Mouse (Mus musculus): Measurements from ENCODE around the gene Rcor2. TPM values are rescaled to one million over a fixed set of nuclear protein-coding genes. Genes with fewer than 3 reads are reported as not detected.

The Rcor2 gene
- total RNA-seq, 1 experiment: 161 TPM

- Histone ChIP-seq H3K36me3 (ENCODE audit: control insufficient read depth, insufficient read depth, low read length, poor library complexity, severe bottlenecking) (peaks cover 2% of the 10 kb centered on the region; the same call in 1 of the 2 replicates), H3K4me3 (ENCODE audit: insufficient read depth in 1 of 2, low read depth in 1 of 2, low read length in 2 of 2, poor library complexity in 1 of 2, severe bottlenecking in 1 of 2) (no peak overlapping the region), H3K9me3 (ENCODE audit: control insufficient read depth, insufficient read depth, low read depth, low read length) (no peaks in the 10 kb centered on the region), H3K9ac (ENCODE audit: insufficient read depth, low read depth, low read length, poor library complexity, severe bottlenecking) (no peak overlapping the region), H3K4me1 (ENCODE audit: control insufficient read depth in 2 of 2, insufficient read depth in 2 of 2, low read length in 2 of 2, poor library complexity in 1 of 2) (peaks cover 0 to 25% of the 10 kb centered on the region in 2 experiments; a peak in 2 of 4 replicates), H3K27ac (ENCODE audit: insufficient read depth, low read depth, low read length, poor library complexity, severe bottlenecking) (no peak overlapping the region)
- DNase-seq (ENCODE audit: low read depth, low spot score): no peak
- TF ChIP-seq MAFK (IDR thresholded peaks at IDR 0.05; ENCODE audit: insufficient read depth, low read depth, low read length) (no peak), CHD2 (IDR thresholded peaks at IDR 0.05; ENCODE audit: low read depth, low read length) (no peak)
- in situ Hi-C loops (cut with MboI; ENCODE audit: low sequenced_read_pairs in 2 of 2, unreplicated experiment in 2 of 2): no loop called here
Observed at GRCm38 (mm10) chr19:7303796-7304195, 36.7 kb downstream of the Rcor2 start.

GRCm38 (mm10) chr19:7304801-7305200, 37.7 kb downstream of the Rcor2 start:
- Histone ChIP-seq H3K4me3 (ENCODE audit: insufficient read depth in 1 of 2, low read depth in 1 of 2, low read length in 2 of 2, poor library complexity in 1 of 2, severe bottlenecking in 1 of 2) (no peak overlapping the region), H3K4me1 (ENCODE audit: control insufficient read depth in 2 of 2, insufficient read depth in 2 of 2, low read length in 2 of 2, poor library complexity in 1 of 2) (peaks cover 2 to 32% of the 10 kb centered on the region in 2 experiments; a peak in 3 of 4 replicates), H3K9ac (ENCODE audit: insufficient read depth, low read depth, low read length, poor library complexity, severe bottlenecking) (no peak overlapping the region), H3K36me3 (ENCODE audit: control insufficient read depth, insufficient read depth, low read length, poor library complexity, severe bottlenecking) (peaks cover 2% of the 10 kb centered on the region; the same call in 1 of the 2 replicates), H3K27ac (ENCODE audit: insufficient read depth, low read depth, low read length, poor library complexity, severe bottlenecking) (no peak overlapping the region), H3K9me3 (ENCODE audit: control insufficient read depth, insufficient read depth, low read depth, low read length) (no peaks in the 10 kb centered on the region)
- in situ Hi-C loops (cut with MboI; ENCODE audit: low sequenced_read_pairs in 2 of 2, unreplicated experiment in 2 of 2): no loop called here
- no peak for DNase-seq (ENCODE audit: low read depth, low spot score)
- TF ChIP-seq ZNF384 (IDR thresholded peaks at IDR 0.05; ENCODE audit: low read depth, low read length): no peak
- TF ChIP-seq ZC3H11A (IDR thresholded peaks at IDR 0.05; ENCODE audit: borderline replicate concordance, low read depth, low read length): no peak
- TF ChIP-seq CHD2 (IDR thresholded peaks at IDR 0.05; ENCODE audit: low read depth, low read length): no peak
- TF ChIP-seq HCFC1 (IDR thresholded peaks at IDR 0.05; ENCODE audit: borderline replicate concordance, insufficient read depth, low read length): no peak
- TF ChIP-seq MAFK (IDR thresholded peaks at IDR 0.05; ENCODE audit: insufficient read depth, low read depth, low read length): no peak

DNA sequence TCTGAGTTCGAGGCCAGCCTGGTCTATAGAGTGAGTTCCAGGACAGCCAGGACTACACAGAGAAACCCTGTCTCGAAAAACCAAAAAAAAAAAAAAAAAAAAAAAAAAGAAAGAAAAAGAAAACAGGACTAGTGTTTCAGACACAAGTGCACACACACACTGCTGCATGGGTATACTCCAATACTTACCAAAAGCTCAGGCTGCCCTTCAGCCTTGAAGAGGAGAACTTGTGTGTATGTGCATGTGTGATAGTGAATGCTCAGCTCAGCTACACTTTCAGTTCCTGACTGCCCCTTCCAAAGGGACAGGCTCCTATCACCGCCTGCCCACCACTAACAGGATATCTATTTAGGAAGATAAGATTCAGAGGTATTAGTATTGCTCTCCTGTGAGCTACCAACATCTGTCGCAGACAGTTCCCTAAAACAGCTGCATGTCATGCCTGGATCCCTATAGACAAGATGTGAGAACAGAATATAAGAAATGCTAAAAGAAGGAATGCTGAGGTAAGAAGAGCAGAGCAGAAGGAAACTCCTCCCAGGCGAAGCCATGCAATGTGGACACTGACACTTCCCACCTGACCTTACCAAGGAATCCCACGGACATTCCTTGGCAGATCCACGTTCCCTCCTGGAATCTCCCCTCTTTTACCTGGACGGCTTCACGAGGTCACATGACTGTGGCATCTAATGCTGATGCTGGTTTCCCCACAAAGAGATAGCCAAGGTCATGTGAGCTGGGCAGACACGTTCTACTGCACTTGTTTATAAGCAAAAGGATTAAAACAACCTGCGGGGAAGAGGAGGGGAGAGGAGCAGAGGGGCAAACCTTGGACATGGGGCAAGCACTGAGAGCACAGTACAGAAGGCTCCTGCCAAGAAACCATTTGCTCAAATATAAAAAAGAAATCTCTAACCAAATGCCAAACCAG, 38.5 kb downstream of the Rcor2 start:
- H3K9ac ChIP-seq (ENCODE audit: insufficient read depth, low read depth, low read length, poor library complexity, severe bottlenecking): no peak overlapping the region
- H3K4me1 ChIP-seq (ENCODE audit: control insufficient read depth in 2 of 2, insufficient read depth in 2 of 2, low read length in 2 of 2, poor library complexity in 1 of 2): peaks cover 2 to 41% of the 10 kb centered on the region in 2 experiments; a peak in 3 of 4 replicates
- TF ChIP-seq CHD2 (IDR thresholded peaks at IDR 0.05; ENCODE audit: low read depth, low read length) (no peak), ZC3H11A (IDR thresholded peaks at IDR 0.05; ENCODE audit: borderline replicate concordance, low read depth, low read length) (no peak), HCFC1 (IDR thresholded peaks at IDR 0.05; ENCODE audit: borderline replicate concordance, insufficient read depth, low read length) (no peak), MAFK (IDR thresholded peaks at IDR 0.05; ENCODE audit: insufficient read depth, low read depth, low read length) (no peak), ZNF384 (IDR thresholded peaks at IDR 0.05; ENCODE audit: low read depth, low read length) (no peak)
- no peak overlapping the region for H3K27ac ChIP-seq (ENCODE audit: insufficient read depth, low read depth, low read length, poor library complexity, severe bottlenecking)
- H3K36me3 ChIP-seq (ENCODE audit: control insufficient read depth, insufficient read depth, low read length, poor library complexity, severe bottlenecking): no peaks in the 10 kb centered on the region; the same call in 1 of the 2 replicates
- H3K9me3 ChIP-seq (ENCODE audit: control insufficient read depth, insufficient read depth, low read depth, low read length): no peaks in the 10 kb centered on the region
- DNase-seq (ENCODE audit: low read depth, low spot score): no peak
- in situ Hi-C loops (cut with MboI; ENCODE audit: low sequenced_read_pairs in 2 of 2, unreplicated experiment in 2 of 2): no loop called here
- no peak overlapping the region for H3K4me3 ChIP-seq (ENCODE audit: insufficient read depth in 1 of 2, low read depth in 1 of 2, low read length in 2 of 2, poor library complexity in 1 of 2, severe bottlenecking in 1 of 2)

DNA sequence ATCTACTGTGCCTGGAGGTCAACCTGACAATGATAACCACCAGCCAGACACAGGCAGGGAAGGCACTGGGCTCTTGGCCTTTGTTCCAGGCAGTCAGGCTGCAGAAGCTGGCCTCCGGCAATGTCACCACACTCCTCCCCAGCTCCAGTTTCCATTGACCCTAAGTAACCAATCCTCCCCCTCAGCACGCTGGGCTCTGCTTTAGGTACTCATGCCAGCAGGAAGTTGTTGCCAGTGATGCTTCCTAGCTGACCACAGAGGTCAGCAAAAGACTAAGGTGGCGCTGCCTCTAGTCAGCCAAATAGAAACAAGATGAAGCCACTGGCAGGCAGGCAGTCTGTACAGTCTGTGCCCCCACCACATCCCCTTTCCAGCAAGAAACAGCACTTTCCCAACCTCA, 39.8 kb downstream of the Rcor2 start:
- H3K9ac ChIP-seq (ENCODE audit: insufficient read depth, low read depth, low read length, poor library complexity, severe bottlenecking): no peak overlapping the region
- H3K4me3 ChIP-seq (ENCODE audit: insufficient read depth in 1 of 2, low read depth in 1 of 2, low read length in 2 of 2, poor library complexity in 1 of 2, severe bottlenecking in 1 of 2): no peak overlapping the region
- TF ChIP-seq HCFC1 (IDR thresholded peaks at IDR 0.05; ENCODE audit: borderline replicate concordance, insufficient read depth, low read length) (no peak), ZC3H11A (IDR thresholded peaks at IDR 0.05; ENCODE audit: borderline replicate concordance, low read depth, low read length) (no peak), MAFK (IDR thresholded peaks at IDR 0.05; ENCODE audit: insufficient read depth, low read depth, low read length) (no peak), ZNF384 (IDR thresholded peaks at IDR 0.05; ENCODE audit: low read depth, low read length) (no peak), CHD2 (IDR thresholded peaks at IDR 0.05; ENCODE audit: low read depth, low read length) (no peak)
- no peak overlapping the region; the same call in 1 of the 2 replicates for H3K27ac ChIP-seq (ENCODE audit: insufficient read depth, low read depth, low read length, poor library complexity, severe bottlenecking)
- H3K4me1 ChIP-seq (ENCODE audit: control insufficient read depth in 2 of 2, insufficient read depth in 2 of 2, low read length in 2 of 2, poor library complexity in 1 of 2): peaks cover 2 to 42% of the 10 kb centered on the region in 2 experiments; a peak in 3 of 4 replicates
- no peaks in the 10 kb centered on the region for H3K9me3 ChIP-seq (ENCODE audit: control insufficient read depth, insufficient read depth, low read depth, low read length)
- no peak for DNase-seq (ENCODE audit: low read depth, low spot score)
- in situ Hi-C loops (cut with MboI; ENCODE audit: low sequenced_read_pairs in 2 of 2, unreplicated experiment in 2 of 2): no loop called here
- H3K36me3 ChIP-seq (ENCODE audit: control insufficient read depth, insufficient read depth, low read length, poor library complexity, severe bottlenecking): no peaks in the 10 kb centered on the region; the same call in 1 of the 2 replicates

Data from ES-E14 (cell line).